Mouse (Mus musculus) erythroblast, embryonic 14.5 days (primary cell): Measurements from ENCODE around the gene Cib2.

ENCODE experiments used
- GATA1 ChIP-seq: IDR thresholded peaks from 2 replicates; pipeline ENCODE4 v1.6.1; 2012; ENCODE audit warnings: low read length, inconsistent platforms, mixed read lengths
- TAL1 ChIP-seq: IDR thresholded peaks from 3 replicates; pipeline ENCODE4 v1.6.1; 2012; ENCODE audit warnings: low read length, inconsistent platforms, mixed read lengths

- no peak for TF ChIP-seq GATA1
- no peak for TF ChIP-seq TAL1
These were observed 39.7 kb downstream of the Cib2 start for GRCm38 (mm10) chr9:54520286-54520685.
